Mouse (Mus musculus) heart, postnatal 0 days (tissue): ENCODE results near the gene Prrg2.

Experiments used
- CTCF ChIP-seq: IDR thresholded peaks from 2 replicates; pipeline ENCODE4 v1.5.1; 2016; ENCODE audit warnings: antibody characterized with exemption, control low read depth, low read depth
- EP300 ChIP-seq: IDR thresholded peaks from 2 replicates; pipeline ENCODE4 v1.6.1; 2016; ENCODE audit warnings: antibody characterized with exemption, low read depth

- TF ChIP-seq CTCF (no peak), EP300 (no peak)
These were observed 43.0 kb upstream of the Prrg2 start for GRCm38 (mm10) chr7:45105491-45105890.
